Mouse (Mus musculus): ENCODE results near the gene Snx29. TPM values are rescaled to one million over a fixed set of nuclear protein-coding genes. Genes with fewer than 3 reads are reported as not detected.
A peak's percentile ranks its signal among the peaks of the same experiment; 100 is the strongest.

Gene Snx29
- polyA plus RNA-seq, 1 experiment from 2014 or later: 14.3 TPM

DNA sequence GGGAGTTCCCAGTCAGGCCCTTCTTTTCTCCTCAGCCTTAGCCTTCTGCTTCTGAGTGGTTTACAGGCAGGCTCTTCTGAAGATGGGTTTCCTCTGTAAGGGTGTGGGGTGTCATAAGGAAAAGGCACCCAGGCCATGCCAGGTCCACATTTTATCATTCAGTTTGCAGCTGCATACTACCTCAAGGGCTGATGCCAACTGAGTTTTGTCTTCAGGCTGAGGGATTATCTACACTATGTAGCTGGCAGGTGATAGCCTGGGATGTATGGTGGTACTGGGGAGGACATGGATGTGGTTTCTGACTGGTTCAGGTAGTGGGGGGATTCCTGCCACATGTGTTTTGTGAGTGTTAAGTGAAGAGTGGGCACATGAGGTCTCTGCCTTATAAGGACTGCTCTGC is 266.0 kb downstream of the Snx29 start:
- DNase-seq (ENCODE audit: low spot score) (no peak), ATAC-seq (ENCODE audit: low FRiP score) (no peak)
- Histone ChIP-seq H3K4me1 (replicated peaks; ENCODE audit: control insufficient read depth, insufficient read depth, low read length) (peaks cover 5% of the 10 kb centered on the region; the same call in 1 of the 2 replicates), H3K9ac (no peak overlapping the region), H3K9me3 (ENCODE audit: control insufficient read depth, low read length) (no peaks in the 10 kb centered on the region), H3K4me2 (replicated peaks) (no peak overlapping the region), H3K36me3 (replicated peaks; ENCODE audit: control insufficient read depth, insufficient read depth) (no peaks in the 10 kb centered on the region), H3K27ac (no peak overlapping the region), H3K4me3 (replicated peaks; ENCODE audit: low read length) (no peak overlapping the region), H3K27me3 (ENCODE audit: control insufficient read depth, insufficient read depth, low read length) (no peaks in the 10 kb centered on the region)

DNA sequence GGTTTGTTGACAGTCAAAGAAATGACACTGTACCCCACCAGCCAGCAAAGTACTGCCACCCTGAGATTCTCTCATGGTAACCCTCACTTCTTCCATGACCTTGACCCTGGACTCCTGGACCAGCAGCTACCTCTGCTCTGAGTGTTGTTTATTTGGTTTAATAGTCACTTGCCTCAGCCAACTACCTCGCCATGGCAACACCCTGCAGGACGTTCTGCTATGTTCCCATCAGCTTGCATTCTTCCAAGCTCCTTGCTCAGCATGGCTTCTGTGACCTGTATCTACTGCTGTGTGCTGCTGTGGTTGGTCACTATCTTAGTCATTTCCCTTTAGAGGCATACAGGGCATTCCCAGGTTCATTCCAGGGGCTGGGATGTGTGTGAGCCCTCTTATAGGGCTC is 266.6 kb downstream of the Snx29 start:
- no peak overlapping the region for H3K9ac ChIP-seq
- DNase-seq (ENCODE audit: low spot score) (no peak), ATAC-seq (ENCODE audit: low FRiP score) (no peak)
- no peaks in the 10 kb centered on the region for H3K27me3 ChIP-seq (ENCODE audit: control insufficient read depth, insufficient read depth, low read length)
- no peaks in the 10 kb centered on the region for H3K36me3 ChIP-seq (replicated peaks; ENCODE audit: control insufficient read depth, insufficient read depth)
- 46% methylated on average over 2 of the region's 2 CpGs for WGBS
- peaks cover 5% of the 10 kb centered on the region; the same call in 1 of the 2 replicates for H3K4me1 ChIP-seq (replicated peaks; ENCODE audit: control insufficient read depth, insufficient read depth, low read length)
- H3K27ac ChIP-seq: no peak overlapping the region
- no peak overlapping the region for H3K4me2 ChIP-seq (replicated peaks)
- no peaks in the 10 kb centered on the region for H3K9me3 ChIP-seq (ENCODE audit: control insufficient read depth, low read length)
- no peak overlapping the region for H3K4me3 ChIP-seq (replicated peaks; ENCODE audit: low read length)

DNA sequence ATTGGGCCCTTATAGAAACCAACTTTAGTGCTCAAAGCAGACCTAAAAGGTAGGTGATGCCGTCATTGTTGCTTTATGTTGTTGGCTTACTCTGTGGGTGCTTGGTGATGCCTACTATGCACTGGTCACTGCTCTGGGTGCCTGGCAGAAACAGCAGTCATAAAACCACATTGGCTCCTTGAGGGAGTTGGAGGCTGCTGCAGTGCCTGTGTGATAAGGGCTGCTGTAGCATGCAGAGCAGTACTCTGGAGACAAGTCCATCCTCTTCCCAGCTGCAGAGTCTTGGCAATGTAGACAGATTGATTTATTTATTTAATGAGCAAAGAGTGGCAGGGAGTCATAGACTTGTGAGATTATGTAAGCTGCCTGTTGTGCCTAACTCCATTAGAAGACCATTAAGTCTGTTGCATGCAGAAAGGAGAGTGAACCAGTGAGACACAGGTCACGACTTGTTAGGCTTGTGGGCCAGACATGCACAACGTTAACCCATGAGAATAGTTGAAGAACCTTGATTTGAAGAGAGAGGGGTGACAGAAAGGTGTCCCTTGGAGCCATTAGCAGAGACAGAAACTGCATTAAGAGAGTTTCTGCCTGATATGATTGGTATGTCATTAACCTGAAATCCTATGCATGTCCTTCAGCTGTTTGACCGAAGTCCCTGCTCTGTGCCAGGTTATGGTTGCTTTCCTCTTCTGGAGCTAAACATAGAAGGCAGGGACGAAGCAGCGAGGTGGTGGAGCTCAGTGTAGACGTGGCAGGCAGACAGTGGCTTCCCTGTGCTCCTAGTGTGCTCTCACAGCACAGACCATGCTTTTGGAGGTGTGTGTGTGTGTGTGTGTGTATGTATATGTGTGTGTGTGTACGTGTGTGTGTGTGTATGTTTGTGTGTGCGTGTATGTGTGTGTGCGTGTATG is 267.3 kb downstream of the Snx29 start:
- 82% methylated on average over 10 of the region's 10 CpGs for WGBS
- H3K4me3 ChIP-seq (replicated peaks; ENCODE audit: low read length): no peak overlapping the region
- no peak for ATAC-seq (ENCODE audit: low FRiP score)

DNA sequence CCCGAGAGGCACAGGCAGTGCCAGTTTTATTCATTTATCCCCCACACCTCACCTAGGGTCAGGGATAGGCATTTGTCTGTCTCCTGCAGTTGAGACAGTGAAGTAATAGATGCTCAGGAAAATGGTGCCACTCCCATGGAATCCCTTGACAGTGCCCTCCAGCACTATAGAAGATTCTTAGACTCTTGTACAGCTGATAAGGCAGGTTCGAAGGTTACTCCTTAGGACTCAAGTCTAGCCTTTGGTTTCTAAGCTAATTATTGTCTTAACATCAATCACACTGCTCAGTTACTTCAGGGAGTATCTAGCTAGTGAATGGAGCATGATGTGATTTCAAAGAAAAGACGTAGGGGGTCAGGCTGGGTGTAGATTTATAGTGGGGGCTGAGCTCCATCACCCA is 273.9 kb downstream of the Snx29 start:
- DNase-seq (ENCODE audit: low spot score) (no peak), ATAC-seq (ENCODE audit: low FRiP score) (no peak)
- 82% methylated on average over 3 of the region's 3 CpGs for WGBS
- no peak overlapping the region for H3K4me2 ChIP-seq (replicated peaks)
- no peaks in the 10 kb centered on the region for H3K4me1 ChIP-seq (replicated peaks; ENCODE audit: control insufficient read depth, insufficient read depth, low read length)
- no peak overlapping the region for H3K27ac ChIP-seq
- H3K27me3 ChIP-seq (ENCODE audit: control insufficient read depth, insufficient read depth, low read length): no peaks in the 10 kb centered on the region
- no peak overlapping the region for H3K4me3 ChIP-seq (replicated peaks; ENCODE audit: low read length)
- H3K9me3 ChIP-seq (ENCODE audit: control insufficient read depth, low read length): no peaks in the 10 kb centered on the region
- H3K9ac ChIP-seq: no peak overlapping the region
- H3K36me3 ChIP-seq (replicated peaks; ENCODE audit: control insufficient read depth, insufficient read depth): no peaks in the 10 kb centered on the region

More for the DNA sequence above, 267.3 kb downstream of the Snx29 start:
- H3K9me3 ChIP-seq (ENCODE audit: control insufficient read depth, low read length): no peaks in the 10 kb centered on the region
- no peak for DNase-seq (ENCODE audit: low spot score)
- no peak overlapping the region for H3K9ac ChIP-seq
- H3K36me3 ChIP-seq (replicated peaks; ENCODE audit: control insufficient read depth, insufficient read depth): no peaks in the 10 kb centered on the region
- no peak overlapping the region for H3K4me2 ChIP-seq (replicated peaks)
- H3K4me1 ChIP-seq (replicated peaks; ENCODE audit: control insufficient read depth, insufficient read depth, low read length): peaks cover 5% of the 10 kb centered on the region; the same call in 1 of the 2 replicates
- H3K27me3 ChIP-seq (ENCODE audit: control insufficient read depth, insufficient read depth, low read length): no peaks in the 10 kb centered on the region
- no peak overlapping the region for H3K27ac ChIP-seq

DNA sequence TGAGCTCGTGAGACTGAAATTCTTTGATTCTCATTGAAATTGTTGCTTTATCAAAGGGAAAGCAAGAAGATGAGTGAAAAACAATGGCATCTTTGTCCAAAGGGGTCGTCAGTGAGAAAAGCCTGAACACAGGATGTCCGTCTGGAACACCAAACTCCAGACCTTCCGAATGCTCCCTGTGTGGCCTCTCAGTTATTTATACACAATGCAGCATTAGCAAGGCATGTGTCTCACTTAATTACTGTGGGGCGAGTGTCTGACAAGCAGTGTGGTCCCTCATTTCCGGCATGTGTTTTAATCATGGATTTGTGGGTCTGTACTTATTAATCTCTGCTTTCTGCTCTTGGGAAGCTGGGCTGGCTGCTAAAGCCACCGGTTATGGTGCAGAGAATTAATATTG is 275.1 kb downstream of the Snx29 start:
- Histone ChIP-seq H3K4me3 (replicated peaks; ENCODE audit: low read length) (no peak overlapping the region), H3K9me3 (ENCODE audit: control insufficient read depth, low read length) (no peaks in the 10 kb centered on the region), H3K4me2 (replicated peaks) (no peak overlapping the region), H3K9ac (no peak overlapping the region), H3K4me1 (replicated peaks; ENCODE audit: control insufficient read depth, insufficient read depth, low read length) (no peaks in the 10 kb centered on the region), H3K36me3 (replicated peaks; ENCODE audit: control insufficient read depth, insufficient read depth) (no peaks in the 10 kb centered on the region), H3K27me3 (ENCODE audit: control insufficient read depth, insufficient read depth, low read length) (no peaks in the 10 kb centered on the region), H3K27ac (0 out of 2 replicates have a peak overlapping the region, but pooled peaks have one; percentile 18)
- no peak for DNase-seq (ENCODE audit: low spot score)
- WGBS: 36% methylated on average over 7 of the region's 7 CpGs
- no peak for ATAC-seq (ENCODE audit: low FRiP score)

DNA sequence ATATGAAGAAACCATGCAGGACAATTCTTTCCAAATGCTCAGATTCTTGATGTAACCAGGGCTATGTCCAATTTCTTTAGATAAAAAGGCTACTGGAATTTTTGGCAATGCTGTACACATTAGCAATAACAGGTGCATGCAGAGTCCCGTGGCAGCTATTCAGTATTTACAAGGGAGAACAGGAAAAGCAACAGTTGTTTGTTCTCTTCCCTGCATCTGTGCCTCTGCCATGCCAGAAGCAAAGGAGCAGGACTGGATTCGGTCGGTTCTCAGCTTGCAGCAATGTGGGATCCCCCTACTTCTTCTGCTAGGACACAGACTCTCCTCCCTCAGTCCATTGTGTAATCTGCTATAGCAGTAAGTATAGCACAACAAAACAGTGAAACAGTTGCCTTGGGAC is 276.8 kb downstream of the Snx29 start:
- H3K4me2 ChIP-seq (replicated peaks): no peak overlapping the region
- H3K4me1 ChIP-seq (replicated peaks; ENCODE audit: control insufficient read depth, insufficient read depth, low read length): no peaks in the 10 kb centered on the region
- no peaks in the 10 kb centered on the region for H3K9me3 ChIP-seq (ENCODE audit: control insufficient read depth, low read length)
- no peak overlapping the region for H3K9ac ChIP-seq
- no peak overlapping the region for H3K4me3 ChIP-seq (replicated peaks; ENCODE audit: low read length)
- H3K27me3 ChIP-seq (ENCODE audit: control insufficient read depth, insufficient read depth, low read length): no peaks in the 10 kb centered on the region
- ATAC-seq (ENCODE audit: low FRiP score): no peak
- 71% methylated on average over 3 of the region's 3 CpGs for WGBS
- DNase-seq (ENCODE audit: low spot score): no peak
- no peaks in the 10 kb centered on the region for H3K36me3 ChIP-seq (replicated peaks; ENCODE audit: control insufficient read depth, insufficient read depth)
- no peak overlapping the region for H3K27ac ChIP-seq

DNA sequence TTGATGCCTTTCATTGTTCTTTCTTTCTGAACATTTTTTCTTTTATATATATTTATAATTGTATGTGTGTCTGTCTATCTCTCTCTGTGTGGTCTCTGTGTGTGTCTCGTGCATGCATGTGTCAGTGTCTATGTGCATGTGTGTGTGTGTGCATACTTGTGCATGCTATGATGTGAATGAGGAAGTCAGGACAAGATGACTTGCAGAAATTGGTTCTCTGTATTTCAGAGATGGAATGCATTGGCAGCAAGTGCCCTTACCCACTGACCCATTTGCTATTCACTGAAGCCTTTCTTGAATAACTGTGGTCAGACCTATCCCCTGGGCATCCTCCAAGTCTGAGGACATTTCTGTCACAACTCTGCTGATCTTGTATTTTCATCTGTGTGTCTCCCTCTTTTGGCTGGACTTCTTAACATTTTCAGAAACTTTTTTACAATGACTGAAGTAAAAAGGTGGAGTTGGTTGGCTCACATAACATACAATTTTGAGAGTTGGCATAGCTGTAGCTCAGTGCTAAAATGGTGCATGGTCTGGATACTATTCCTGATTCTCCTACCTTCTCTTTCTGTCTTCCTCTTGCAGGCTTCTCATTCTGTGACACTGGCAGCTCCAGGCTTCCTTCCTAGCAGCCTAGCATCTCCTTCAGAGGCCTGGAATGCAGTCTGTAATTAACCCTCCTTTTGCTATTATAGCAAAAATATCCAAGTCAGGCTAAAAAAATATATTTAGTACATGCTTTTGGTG is 278.8 kb downstream of the Snx29 start:
- 88% methylated on average over 1 of the region's 1 CpGs for WGBS
- H3K36me3 ChIP-seq (replicated peaks; ENCODE audit: control insufficient read depth, insufficient read depth): no peaks in the 10 kb centered on the region
- no peaks in the 10 kb centered on the region for H3K27me3 ChIP-seq (ENCODE audit: control insufficient read depth, insufficient read depth, low read length)
- H3K4me3 ChIP-seq (replicated peaks; ENCODE audit: low read length): no peak overlapping the region
- H3K9ac ChIP-seq: no peak overlapping the region
- H3K4me1 ChIP-seq (replicated peaks; ENCODE audit: control insufficient read depth, insufficient read depth, low read length): no peaks in the 10 kb centered on the region
- H3K27ac ChIP-seq: no peak overlapping the region
- no peak overlapping the region for H3K4me2 ChIP-seq (replicated peaks)
- ATAC-seq (ENCODE audit: low FRiP score) (no peak), DNase-seq (ENCODE audit: low spot score) (no peak)
- H3K9me3 ChIP-seq (ENCODE audit: control insufficient read depth, low read length): no peaks in the 10 kb centered on the region

DNA sequence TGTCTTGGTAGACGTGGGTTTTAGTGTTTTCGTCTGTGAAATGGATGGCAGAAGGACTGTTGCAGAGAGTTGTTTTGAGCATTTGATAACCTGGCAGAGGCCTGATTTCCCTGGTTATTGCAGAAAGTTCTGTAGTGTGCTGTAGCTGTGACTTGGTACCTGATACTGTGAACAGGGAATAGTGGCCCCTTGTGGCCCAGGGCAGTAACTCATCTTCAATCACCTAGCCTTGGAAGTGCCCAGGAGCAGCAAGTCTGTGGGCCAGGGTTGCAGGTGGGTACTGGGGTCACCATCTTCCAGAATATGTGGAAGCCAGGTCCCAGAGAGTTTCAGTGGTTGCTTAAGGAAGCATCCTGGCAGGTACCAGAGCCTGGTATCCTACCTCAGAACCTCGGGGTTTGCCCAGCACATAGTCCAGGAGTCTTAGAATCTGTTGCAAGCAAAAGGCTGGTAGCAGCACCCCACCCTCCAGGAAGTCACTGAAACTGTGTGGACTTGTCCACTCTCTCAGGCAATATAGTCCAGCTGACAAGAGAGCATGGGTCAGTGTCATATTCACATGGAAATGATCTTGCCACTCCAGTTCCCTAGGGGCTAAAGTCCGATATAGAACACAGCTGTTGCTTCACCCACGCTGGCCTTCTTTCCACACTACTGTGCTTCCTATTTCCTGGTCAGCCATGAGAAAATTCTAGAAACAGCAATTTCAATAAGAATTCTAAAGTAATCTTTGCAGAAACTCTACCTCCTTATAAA is 281.1 kb downstream of the Snx29 start:
- Histone ChIP-seq H3K4me1 (replicated peaks; ENCODE audit: control insufficient read depth, insufficient read depth, low read length) (no peaks in the 10 kb centered on the region), H3K27ac (no peak overlapping the region), H3K36me3 (replicated peaks; ENCODE audit: control insufficient read depth, insufficient read depth) (no peaks in the 10 kb centered on the region), H3K4me2 (replicated peaks) (no peak overlapping the region), H3K9ac (no peak overlapping the region), H3K9me3 (ENCODE audit: control insufficient read depth, low read length) (no peaks in the 10 kb centered on the region), H3K27me3 (ENCODE audit: control insufficient read depth, insufficient read depth, low read length) (no peaks in the 10 kb centered on the region), H3K4me3 (replicated peaks; ENCODE audit: low read length) (no peak overlapping the region)
- ATAC-seq (ENCODE audit: low FRiP score) (no peak), DNase-seq (ENCODE audit: low spot score) (no peak)
- WGBS: 72% methylated on average over 5 of the region's 5 CpGs
